In genomic region chr16:94094251-94095108, GRCm38 (mm10) we compare ENCODE assay signal across 16 mouse cellular contexts. TPM values are rescaled to one million over a fixed set of nuclear protein-coding genes. Genes with fewer than 3 reads are reported as not detected.
A peak's percentile ranks its signal among the peaks of the same experiment; 100 is the strongest.
DNase-seq lines count a peak whose midpoint lies in the region; ATAC-seq and TF ChIP-seq lines count a peak whose summit lies in the region.
"Had no signal": no experiment of that assay in that cellular context is flagged by ENCODE, and none has a peak within 500 bp of the region (broad histone marks: within the 10 kb centered on the region; RNA-seq: fewer than 3 reads in every experiment).

No protein-coding gene starts in this region.

- H3K27me3 ChIP-seq in midbrain, embryonic 10.5 days (ENCODE audit: low read depth, poor library complexity, severe bottlenecking) = peaks cover 100% of the 10 kb centered on the region
- H3K27me3 ChIP-seq in midbrain, embryonic 15.5 days (replicated peaks) = peaks cover 90% of the 10 kb centered on the region
- peaks cover 89% of the 10 kb centered on the region for H3K27me3 ChIP-seq in limb, embryonic 15.5 days

- no peak for TF ChIP-seq CTCF in gastrocnemius, adult 2 months (IDR thresholded peaks at IDR 0.05)

- H3K36me3 ChIP-seq in midbrain, embryonic 10.5 days = no peaks in the 10 kb centered on the region
- no peaks in the 10 kb centered on the region for H3K36me3 ChIP-seq in midbrain, embryonic 15.5 days (replicated peaks)
- no peaks in the 10 kb centered on the region for H3K36me3 ChIP-seq in limb, embryonic 15.5 days

- H3K9ac ChIP-seq in midbrain, embryonic 15.5 days = no peak overlapping the region
- H3K9ac ChIP-seq in limb, embryonic 15.5 days = no peak overlapping the region
- H3K9ac ChIP-seq: liver, postnatal 0 days had no signal

- no peaks in the 10 kb centered on the region for H3K9me3 ChIP-seq in midbrain, embryonic 10.5 days (replicated peaks)
- no peaks in the 10 kb centered on the region for H3K9me3 ChIP-seq in midbrain, embryonic 15.5 days
- no peaks in the 10 kb centered on the region for H3K9me3 ChIP-seq in limb, embryonic 15.5 days

- H3K4me1 ChIP-seq in midbrain, embryonic 10.5 days = peaks cover 55% of the 10 kb centered on the region
- H3K4me1 ChIP-seq in midbrain, embryonic 15.5 days = no peaks in the 10 kb centered on the region
- peaks cover 22% of the 10 kb centered on the region; the same call in 1 of the 2 replicates for H3K4me1 ChIP-seq in limb, embryonic 15.5 days

- no peak overlapping the region for H3K27ac ChIP-seq in gastrocnemius, adult 2 months
- H3K27ac ChIP-seq in midbrain, embryonic 10.5 days (replicated peaks) = peak overlapping the region; percentile 28; the same call in 1 of the 2 replicates
- H3K27ac ChIP-seq in midbrain, embryonic 15.5 days = no peak overlapping the region
- no peak overlapping the region for H3K27ac ChIP-seq in limb, embryonic 15.5 days

- no peak for ATAC-seq in midbrain, embryonic 15.5 days (replicated peaks)
- ATAC-seq in limb, embryonic 15.5 days (ENCODE audit: insufficient number of reproducible peaks, low FRiP score, low TSS enrichment, low read depth) = no peak
- ATAC-seq: liver, postnatal 0 days had no signal

- H3K4me2 ChIP-seq in midbrain, embryonic 15.5 days = no peak overlapping the region
- H3K4me2 ChIP-seq in limb, embryonic 15.5 days = 0 out of 2 replicates have a peak overlapping the region, but pooled peaks have one; percentile 14

- DNase-seq in gastrocnemius, adult 2 months = no peak
- no peak for DNase-seq in gastrocnemius, postnatal 36 days
- peak; percentile 56 for DNase-seq in midbrain, embryonic 10.5 days (ENCODE audit: low spot score)
- peak; percentile 44 for DNase-seq in embryo, embryonic 10 days (ENCODE audit: low spot score)
- no peak for DNase-seq in ovary, postnatal 10 days (ENCODE audit: low spot score)
- DNase-seq in adrenal gland, postnatal 36 days = no peak
- DNase-seq: cerebellum, adult 8-10 months; gastrocnemius, postnatal 14 days; kidney, adult 8-10 months; liver, postnatal 0 days; spleen, adult 18-20 months; thymus, adult 2 months had no signal

- under 1% methylated on average over 48 of the region's 48 CpGs for WGBS in midbrain, embryonic 10.5 days
- WGBS in midbrain, embryonic 15.5 days = 2% methylated on average over 48 of the region's 48 CpGs
- 6% methylated on average over 48 of the region's 48 CpGs for WGBS in limb, embryonic 15.5 days

- intact Hi-C loops in gastrocnemius, adult 2 months (cut with DNase I) = no loop called here
- intact Hi-C loops in gastrocnemius, postnatal 36 days (cut with DNase I) = no loop called here

- peak overlapping the region; percentile 34 for H3K4me3 ChIP-seq in gastrocnemius, adult 2 months
- H3K4me3 ChIP-seq in midbrain, embryonic 10.5 days = peak overlapping the region; percentile 32
- H3K4me3 ChIP-seq in midbrain, embryonic 15.5 days = no peak overlapping the region
- peak overlapping the region; percentile 13; the same call in 1 of the 2 replicates for H3K4me3 ChIP-seq in limb, embryonic 15.5 days
- H3K4me3 ChIP-seq: megakaryocyte, embryonic 14.5 days had no signal

RNA-seq across cellular contexts. Expression of gene Sim2, which starts 9.7 kb away (rescaled TPM):
- 10 to 100 TPM; 15.0 to 17.9 TPM for total RNA-seq in gastrocnemius, adult 2 months (2021)
- total RNA-seq in gastrocnemius, postnatal 36 days (2021) = 10 to 100 TPM; 14.8 to 16.9 TPM
- polyA plus RNA-seq in midbrain, embryonic 10.5 days (2016; fragmentation: Nextera tagmentation; extraction: Ambion mirVana) = 2.8 and 2.9 TPM in 2 replicates
- 0.06 and 0.25 TPM in 2 replicates for polyA plus RNA-seq in midbrain, embryonic 15.5 days (2015; fragmentation: Nextera tagmentation; extraction: Ambion mirVana)
- 0.64 and 0.81 TPM in 2 replicates for polyA plus RNA-seq in limb, embryonic 15.5 days (2015; fragmentation: Nextera tagmentation; extraction: Ambion mirVana)
- not detected for total RNA-seq in adrenal gland, postnatal 36 days (2021)
- total RNA-seq: heart, postnatal 10 days had no signal
- polyA plus RNA-seq: liver, postnatal 0 days had no signal

Comparison
In these comparisons a context has a peak if more than half of its experiments do, and no peak if none do; other contexts are left out.
1. DNase-seq: peak in midbrain, embryonic 10.5 days (single experiment) and embryo, embryonic 10 days (single experiment); none in gastrocnemius, adult 2 months (single experiment), gastrocnemius, postnatal 36 days (0 of 2), ovary, postnatal 10 days (single experiment) and adrenal gland, postnatal 36 days (0 of 2).
2. RNA of gene Sim2, which starts 9.7 kb away (total RNA-seq): 15.0 to 17.9 TPM in gastrocnemius, adult 2 months and 14.8 to 16.9 TPM in gastrocnemius, postnatal 36 days; not detected in adrenal gland, postnatal 36 days; every median in the first group is over 10 times any median in the second.